Mouse (Mus musculus) frontal cortex, postnatal 14 days (tissue): Measurements from ENCODE around the gene Cdrt4.
A peak's percentile ranks its signal among the peaks of the same experiment; 100 is the strongest.

Source experiments
- DNase-seq, 2 experiments: peaks; one replicate each; pipeline ENCODE4 v3.0.0; 2022; ENCODE audit warnings: low spot score in 2 of 2

The Cdrt4 gene

DNA sequence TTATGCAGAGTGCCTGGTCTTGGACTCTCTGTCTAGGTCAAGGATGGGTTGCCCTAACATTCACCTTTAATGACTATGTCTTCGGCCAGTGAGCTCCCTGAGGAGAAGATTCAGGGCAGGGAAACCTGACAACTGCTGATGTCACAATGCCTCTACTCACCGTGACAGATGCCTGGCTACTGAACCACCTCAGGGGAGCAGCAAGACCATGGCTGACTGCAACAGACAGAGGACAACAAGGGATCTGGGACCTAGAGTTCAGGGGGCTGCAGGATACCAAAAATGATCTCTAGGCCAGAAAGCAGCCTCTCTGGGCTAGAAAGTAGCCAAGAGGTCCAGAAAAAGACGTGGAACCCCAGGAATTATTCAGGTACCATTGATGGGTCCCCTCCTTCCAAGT is at the start of gene Cdrt4:
Cdrt4 (plus strand) TSS at position 182 of the 400 bp plus-strand sequence.
- no peak for DNase-seq

DNA sequence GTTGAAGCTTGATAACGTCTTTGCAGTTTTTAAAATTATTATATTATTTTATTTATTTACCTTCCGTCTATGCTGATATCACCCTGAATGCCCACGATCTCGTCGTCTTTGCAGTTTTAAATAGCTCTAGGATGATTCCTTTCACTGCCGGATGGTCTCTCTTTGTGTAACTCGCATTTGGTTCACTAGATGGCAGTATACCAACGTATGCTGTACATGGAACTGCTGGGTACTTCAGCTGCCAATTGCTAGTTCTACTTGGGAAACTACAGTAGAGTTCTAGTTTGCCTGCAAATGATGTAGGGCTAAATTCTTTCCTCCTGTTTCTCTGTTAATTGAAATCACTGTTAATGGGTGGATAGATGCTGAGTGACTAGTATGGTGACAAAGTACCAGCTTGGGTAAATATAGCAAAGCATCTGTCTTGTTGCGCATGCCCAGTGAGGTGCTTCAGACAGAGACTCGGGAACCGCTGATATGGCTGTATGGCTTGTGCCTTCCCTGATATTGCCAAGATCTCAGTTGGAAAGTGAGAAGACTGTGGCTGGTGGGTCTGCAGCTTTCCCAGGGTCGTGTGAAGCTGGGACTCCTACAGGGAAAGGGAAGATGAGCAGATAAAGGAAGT is 49.2 kb upstream of the Cdrt4 start:
- DNase-seq = peak; percentile 27 to 48

DNA sequence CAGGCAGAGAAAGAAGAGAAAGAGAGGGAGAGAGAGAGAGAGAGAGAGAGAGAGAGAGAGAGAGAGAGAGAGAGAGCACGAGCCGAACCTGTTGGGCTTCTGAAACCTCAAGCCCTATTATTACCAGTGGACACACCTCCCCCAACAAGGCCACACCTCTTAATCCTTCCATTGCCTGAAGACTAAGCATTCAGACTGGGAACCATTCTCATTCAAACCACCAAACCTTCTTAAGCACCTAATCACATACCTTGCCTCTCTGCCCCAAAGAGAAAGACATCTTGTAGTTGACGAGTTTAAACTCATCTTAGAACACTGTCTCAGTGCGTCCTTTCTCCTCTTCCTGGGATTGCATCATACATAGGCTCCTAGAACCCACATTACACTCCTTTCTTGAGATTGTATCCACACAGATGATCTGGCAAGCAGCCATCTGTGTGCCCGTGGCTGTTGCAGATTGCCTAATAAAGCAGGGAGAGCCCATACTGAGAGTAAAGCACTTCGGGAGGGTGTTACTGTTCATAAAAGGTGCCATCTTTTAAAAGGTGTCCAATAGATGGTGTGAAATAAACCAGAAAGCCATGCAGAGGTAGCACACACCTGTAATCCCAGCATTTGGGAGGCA is 47.0 kb upstream of the Cdrt4 start:
- no peak for DNase-seq

DNA sequence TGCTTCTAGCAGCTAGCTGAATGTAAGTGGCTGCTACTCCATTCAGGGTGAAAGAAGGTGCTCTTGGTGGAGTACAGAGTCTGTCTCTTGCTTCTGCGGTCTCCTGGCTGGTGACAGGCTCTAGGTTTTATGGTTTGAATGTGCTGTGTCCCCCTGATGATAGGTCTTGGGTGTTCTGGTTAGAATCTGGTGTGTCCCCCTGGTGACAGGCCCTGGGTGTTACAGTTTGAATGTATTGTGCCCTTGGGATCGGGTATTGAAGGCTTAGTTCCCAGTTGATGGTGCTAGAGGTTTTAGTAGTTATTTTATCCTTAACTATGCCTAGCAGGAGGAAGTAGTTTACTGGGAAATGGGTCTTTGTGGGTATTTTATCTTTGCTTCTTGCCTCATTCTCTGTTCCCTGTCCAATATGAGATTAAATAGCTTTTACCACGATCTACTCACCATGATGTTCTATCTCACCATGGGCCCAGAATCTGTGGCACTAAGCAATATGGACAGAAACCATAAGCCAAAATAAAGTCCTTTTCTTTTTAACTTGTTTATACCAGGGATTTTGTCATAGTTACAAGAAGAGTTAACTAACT is 41.2 kb upstream of the Cdrt4 start:
- no peak for DNase-seq

DNA sequence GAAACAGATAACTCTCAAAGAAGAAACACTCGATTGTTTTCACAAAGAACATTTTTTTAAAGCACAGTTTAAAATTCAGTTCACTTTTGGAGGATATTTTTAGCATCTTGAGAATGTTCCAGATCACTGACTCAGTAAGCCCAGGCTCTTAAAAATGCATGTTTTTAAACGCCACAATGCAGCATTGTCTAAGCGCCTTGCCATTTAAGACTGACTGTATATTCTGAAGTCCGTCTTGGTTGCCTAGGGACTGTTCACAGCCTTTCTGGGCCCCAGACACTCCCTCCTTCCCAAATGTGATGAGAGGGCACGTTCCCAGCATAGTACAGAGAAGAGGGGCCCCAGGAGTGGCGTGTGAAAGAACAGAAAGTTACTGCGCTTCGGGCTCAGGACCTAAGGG is 39.6 kb upstream of the Cdrt4 start:
- no peak for DNase-seq

DNA sequence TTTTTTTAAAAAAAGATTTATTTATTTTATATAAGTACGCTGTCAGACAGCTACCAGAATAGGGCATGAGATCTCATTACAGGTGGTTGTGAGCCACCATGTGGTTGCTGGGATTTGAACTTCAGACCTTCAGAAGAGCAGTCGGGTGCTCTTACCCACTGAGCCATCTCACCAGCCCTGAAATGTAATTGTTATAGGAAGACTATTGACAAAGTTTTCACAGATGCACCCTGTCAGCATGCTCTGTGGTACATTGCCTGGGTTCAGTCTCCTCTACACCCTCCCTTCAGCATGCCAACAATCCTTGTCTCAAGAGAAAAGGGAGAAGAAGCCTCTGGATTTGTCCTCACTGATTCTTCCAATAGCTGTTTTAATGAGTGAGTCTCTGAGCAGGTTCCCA is 37.9 kb upstream of the Cdrt4 start:
- DNase-seq = no peak

DNA sequence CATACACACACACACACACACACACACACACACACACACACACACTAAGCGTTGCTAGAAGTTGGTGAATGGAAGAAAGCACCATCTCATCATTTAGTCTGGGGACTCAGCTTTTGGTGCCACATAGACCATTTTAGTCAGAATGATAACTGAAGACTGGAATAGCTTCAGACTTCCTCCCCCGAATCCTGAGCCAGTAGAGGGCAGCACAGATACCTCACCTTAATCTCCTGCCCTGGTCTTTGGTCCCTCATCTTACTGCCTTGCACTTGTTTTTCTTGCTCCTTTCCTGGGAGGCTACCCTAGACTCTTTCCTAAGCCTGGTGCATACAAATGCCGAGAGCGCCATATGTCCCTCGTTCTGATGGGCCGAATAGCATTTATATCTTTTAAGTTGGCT is 36.5 kb upstream of the Cdrt4 start:
- DNase-seq = no peak

DNA sequence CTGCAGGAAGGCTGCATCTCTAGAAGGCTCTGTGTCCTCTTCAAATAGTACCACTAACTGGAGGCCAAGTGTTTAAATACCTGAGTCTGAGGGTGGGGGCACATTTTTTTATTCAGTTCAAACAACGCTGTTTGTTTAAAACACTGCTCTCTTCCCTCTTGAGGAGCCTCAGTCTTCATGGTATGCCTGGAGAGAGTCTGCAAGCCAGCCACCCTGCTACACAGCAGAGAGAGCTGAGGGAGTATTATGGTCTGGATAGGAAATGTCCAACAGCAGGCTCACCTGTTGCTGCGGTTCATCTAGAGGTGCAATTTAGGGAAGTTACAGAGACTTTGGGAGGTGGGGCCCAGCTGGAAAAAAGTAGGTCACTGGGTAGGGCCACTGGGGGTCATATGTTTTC is 35.5 kb upstream of the Cdrt4 start:
- no peak for DNase-seq

DNA sequence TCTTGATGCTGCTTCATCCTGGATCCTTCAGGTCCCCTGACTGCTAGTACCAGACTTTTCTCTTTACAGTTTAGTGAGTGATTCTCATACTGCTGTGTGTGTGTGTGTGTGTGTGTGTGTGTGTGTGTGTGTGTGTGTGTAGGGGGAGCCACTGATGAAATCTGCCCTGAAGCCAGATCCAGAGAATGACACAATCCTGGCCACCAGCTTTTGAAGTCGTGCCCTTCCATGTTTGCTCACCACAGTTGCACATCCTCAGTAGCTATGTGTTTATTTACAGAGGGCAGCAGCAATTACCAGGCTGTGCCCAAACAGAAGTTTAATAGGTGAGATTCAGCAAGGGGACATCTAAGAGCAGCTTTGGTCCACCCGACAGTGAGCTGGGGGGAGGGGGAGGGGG is 34.2 kb upstream of the Cdrt4 start:
- DNase-seq = no peak

DNA sequence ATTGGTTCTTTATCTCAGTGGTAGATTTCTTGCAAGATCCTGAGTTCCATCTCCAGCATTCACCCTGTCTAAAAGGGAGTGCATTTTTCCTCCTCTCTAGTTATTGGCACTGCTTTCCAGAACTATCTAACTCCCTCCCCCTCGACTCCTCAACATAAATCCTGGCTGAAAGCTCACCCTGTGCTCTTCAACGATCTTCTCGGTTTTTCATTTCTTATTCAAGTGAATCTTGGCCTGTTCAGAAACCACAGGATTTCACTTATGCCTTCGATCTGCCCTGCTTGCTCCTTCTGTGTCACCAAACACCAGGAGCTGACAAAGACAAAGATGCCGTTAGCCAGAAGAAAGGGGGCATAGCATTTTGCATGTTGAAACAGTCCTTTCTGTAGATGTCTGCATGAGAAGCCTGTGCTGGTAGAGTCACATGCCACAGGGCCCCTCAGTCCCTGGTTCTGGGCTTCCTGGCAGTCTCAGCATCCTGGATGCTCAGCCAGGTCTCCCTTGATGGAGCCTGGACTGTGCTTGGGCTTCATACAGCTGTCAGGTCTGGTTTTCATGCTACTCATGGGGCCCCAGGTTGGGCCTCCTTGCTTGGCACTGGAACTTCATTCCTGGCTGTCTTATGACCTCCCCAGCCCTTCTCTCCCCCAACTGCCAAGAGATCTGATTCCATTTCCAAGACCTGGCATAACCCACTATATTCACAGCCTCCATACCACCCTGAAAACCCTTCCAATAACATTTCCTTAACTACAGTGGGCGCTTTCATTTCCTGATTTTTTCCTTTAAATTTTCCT is 30.8 kb upstream of the Cdrt4 start:
- no peak for DNase-seq

DNA sequence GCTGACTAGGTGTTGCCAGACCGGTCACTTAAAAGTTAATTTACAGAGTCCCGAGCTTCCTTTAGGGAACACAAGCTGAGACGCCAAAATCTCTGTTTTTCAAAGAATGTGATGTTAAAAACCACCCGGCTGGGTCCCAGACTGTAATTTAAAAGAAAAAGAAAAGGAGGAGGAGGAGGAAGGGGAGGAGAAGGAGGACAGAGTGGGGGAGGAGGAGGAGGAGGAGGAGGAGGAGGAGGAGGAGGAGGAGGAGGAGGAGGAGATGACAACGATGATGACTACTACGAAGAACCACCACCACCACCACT is 30.3 kb upstream of the Cdrt4 start:
- DNase-seq = no peak

DNA sequence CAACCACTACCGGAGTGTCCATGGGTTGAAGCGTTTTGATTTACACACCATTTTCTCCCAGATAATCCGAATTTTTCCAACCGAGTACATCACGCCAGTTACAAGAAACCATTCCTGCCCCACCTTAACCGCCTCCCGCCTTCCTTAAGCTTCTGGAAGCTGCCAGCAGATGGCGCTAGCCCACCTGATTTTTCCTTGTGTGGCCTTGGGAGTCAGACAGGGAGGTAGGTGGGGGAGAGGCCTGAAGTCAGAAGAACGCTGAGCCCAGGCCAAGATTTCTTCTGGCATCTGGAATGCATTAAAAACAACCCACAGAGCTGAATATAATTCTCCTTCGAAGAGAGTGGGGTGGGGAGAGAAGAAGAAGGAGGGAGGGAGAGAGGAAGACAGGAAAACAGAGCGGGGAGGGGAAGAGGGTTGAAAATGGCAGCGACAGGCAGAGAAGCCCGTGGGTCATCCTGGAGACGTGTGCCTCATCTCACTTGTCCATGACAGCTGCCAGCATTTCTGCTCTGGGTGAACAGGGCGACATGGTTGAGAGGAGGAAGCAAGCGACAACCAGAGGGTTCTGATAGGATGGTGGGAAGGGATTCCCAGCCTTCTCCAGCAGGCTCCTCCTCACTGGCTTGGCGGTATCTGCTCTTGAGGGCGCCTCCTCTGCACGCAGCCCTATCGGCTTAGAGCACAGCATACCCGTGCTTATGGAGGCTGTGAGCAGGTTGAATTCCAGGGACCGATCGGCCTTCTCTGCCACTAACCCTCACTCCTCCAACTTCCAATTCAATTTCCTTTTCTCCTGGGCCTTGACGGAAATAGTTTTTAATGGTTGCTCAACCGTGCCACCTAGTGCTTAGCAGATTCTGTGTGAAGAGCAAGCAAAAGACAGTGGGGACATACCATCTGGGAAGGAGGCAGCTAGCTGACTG is 29.7 kb upstream of the Cdrt4 start:
- peak; percentile 88 to 90 for DNase-seq

DNA sequence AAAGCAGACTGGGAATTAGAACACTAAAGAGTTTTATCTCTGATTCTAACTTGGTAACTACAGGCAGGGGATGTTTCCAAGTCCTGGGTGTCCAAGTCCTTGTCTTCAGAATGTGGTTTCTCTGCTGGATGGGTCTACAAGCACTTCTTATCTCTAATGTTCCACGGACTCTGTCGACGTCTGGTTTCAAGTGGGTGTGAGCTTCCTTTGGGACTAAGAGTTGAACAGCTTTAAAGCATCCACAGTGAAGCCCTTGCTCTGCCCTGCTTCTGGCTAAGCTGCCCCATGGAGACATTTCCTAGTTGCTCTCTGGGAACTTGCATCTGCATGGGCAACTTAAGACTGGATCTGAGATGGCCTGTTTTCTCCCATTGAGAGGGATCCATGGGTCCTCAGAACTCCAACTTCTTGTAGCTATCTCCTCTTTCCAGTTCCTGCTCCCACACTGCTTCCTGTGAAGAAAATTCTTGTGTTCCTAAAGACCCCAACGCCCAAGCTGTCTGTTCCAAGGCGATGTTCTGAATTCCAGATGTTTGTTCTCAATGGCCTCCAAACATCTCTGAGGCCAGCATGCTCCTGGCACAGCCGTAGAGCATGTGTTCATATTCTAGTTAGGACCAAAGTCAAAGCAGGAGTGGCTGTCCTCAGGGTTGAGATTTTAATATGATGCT is 26.8 kb upstream of the Cdrt4 start:
- no peak for DNase-seq

DNA sequence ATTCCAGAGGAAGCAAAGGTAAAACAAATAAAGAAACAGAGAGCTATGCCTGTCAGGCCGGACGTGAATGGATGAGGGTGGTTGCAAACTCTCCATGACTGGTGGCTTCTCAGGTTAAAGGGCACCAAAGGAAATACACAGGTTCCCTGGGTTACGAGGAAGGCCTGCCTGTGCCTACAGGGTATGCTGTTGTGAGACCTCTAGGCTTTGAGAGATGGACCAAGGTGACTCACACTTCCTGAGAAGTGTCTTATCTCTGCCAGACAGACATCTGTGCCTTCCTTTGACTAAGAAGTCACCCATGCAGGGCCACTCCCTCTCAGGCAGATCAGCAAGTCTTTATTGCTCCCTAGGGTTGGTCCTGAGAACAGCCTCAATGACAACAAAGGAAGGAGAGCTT is 21.2 kb upstream of the Cdrt4 start:
- no peak for DNase-seq

DNA sequence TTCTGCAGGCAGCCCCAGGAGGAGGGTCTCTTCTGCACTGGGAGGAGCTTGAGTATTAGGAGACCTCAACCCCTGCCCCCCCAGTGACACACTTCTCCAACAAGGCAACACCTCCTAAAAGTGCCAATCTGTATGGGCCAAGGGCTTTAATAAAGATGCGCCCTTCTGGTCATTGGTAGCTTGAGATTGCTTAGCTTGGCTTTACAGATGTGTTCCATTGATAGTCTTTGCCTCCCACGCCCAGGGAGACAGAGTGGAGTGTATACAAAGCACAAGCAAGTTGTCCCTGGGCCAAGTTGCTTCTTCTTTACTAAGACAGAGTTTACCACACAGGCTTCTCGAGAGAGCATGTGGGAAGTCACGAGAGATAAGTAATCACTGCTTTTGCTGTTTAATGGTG is 20.4 kb upstream of the Cdrt4 start:
- DNase-seq = no peak

DNA sequence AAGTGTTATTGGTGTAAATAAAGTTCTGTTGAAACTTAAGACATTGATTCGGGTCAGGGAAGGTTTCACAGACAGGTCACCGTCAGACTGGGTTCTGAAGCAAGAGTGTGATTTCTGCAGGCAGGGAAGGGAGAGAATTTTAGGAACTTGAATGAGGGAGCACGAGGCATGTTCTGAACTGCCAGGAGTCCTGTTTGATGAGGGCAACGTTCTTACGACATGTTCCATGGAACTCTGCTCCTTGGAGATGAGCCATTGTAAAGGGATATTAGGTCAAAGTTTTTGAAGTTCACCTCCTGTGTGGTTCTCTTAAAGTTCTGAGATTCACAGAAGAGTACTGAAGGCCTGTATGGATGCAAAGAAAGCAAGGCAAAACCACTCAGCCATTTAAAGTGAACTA is 19.9 kb upstream of the Cdrt4 start:
- DNase-seq = no peak

DNA sequence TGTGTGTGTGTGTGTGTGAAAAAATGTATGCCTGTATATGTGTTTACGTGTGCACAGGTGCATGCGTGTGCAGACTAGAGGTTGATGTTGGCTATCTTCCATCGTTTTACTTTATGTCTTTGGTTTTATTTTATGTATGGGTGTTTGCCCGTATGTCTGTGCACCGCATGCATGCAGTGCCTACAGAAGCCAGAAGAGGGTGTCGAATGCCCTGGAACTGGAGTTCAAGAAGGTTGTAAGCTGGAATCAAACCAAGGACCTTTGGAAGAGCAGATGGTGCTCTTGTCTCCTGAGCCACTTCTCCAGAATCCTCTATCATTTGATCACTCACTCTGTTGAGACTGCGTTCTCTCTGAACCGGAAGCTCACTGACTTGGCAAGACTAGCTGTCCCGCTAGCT is 17.9 kb upstream of the Cdrt4 start:
- DNase-seq = no peak

DNA sequence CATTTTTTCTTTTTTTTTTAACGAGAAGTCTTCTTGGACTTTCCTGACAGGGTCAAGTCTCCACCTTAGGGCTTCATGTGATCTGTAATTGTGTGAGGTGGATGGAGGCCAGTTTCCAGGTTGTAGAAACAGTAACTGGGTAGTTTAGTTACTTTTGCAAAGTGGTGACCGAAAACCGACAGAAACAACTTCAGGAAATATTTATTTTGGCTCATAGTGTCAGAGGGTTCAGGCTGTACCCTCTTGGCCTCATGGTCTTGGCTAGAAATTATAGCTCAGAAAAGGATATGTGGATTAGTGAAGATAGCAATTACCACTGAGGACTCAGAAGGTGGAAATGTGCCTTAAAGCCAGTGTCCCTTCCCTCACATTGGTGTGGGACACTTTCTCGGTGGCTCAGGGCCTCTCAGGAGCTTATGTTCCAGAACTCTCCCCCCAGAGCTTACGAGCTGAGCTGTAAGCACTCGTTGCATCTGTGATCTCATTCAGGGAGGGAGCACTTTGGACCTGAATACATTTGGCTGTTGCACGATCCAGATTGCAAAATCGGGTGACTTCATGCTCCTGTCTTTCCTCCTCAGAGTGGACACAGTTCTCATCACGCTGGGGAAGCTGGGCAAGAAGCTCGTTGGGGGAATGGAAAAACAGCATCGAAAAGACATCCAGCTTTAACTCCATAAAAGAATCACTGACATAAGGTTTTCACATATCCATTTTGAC is 16.0 kb upstream of the Cdrt4 start:
- no peak for DNase-seq

DNA sequence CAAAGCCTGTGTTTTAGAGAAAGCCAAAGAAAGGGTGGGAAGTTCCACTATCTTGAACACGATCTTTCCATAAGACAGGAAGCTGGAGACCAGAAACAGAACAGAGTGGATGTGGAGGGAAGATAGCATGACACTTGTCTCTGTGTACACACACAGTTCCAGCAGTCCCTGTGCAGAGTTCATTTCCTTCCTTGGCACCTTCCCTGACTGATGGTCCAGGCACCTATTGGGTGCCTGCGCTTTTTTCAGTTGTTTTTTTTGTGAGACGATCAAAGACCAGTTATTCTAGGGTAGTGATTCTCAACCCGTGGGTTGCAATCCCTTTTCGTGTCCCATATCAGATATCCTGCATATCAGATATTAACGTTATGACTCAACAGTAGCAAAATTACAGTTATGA is 13.0 kb upstream of the Cdrt4 start:
- DNase-seq = no peak

DNA sequence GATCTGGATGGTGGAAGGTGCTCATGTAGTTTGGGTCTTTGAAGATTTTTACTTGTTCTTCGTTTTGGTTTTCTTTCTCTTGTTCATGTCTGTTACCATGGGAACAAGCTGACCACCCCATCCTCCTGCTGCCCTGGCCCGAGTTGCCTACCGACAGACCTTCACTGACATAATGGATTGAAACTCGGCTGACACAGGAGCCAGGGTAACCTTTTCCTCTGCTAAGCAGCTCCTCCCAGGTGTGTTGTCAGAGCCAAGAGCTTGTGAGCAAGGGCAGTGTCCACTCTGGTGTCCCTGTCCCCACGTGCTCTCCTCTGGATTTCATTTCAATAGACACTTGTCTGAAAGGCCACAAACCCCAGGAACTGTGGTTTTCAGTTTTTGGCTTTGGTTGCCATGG is 12.1 kb upstream of the Cdrt4 start:
- no peak for DNase-seq

DNA sequence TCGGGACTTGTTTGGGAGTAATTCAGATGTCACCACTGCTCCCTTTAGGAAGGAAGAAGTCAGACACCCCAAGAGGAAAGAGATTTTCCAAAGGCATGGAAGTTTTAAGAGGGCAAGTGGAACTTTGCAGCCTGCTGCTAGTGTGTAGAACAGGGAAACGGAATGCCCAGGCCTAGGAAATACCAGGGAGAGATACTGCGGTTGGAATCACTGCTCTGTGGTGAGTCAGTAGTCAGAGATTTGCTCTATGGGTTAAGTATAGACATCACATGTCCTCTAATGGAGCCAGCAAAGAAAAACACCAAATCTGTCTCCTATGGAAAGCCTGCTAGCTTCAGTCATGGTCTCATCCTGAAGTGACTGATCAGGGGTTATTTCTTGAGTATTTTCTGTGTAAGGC is 10.8 kb upstream of the Cdrt4 start:
- DNase-seq = no peak
